Mouse (Mus musculus) heart, postnatal 0 days (tissue): Measurements from ENCODE around the gene Ccdc170. TPM values are rescaled to one million over a fixed set of nuclear protein-coding genes. Genes with fewer than 3 reads are reported as not detected.

ENCODE experiments used
- ATAC-seq: fragments of 200-750 bp; cut with Nextera tagmentation; 2 replicates; pipeline ENCODE4 v1.8.0; 2017; ENCODE audit warnings: low read depth, moderate number of reproducible peaks, moderate library complexity; ENCODE audit not compliant: insufficient read depth
- DNase-seq: peaks from one replicate; pipeline ENCODE4 v3.0.0-alpha.2; 2016; ENCODE audit warnings: low spot score
- H3K27ac ChIP-seq: fragments of 300-500 bp; sonication (generic); 2 replicates; pipeline ENCODE4 v1.5.1; 2014; ENCODE audit warnings: low read depth, mild to moderate bottlenecking
- H3K27me3 ChIP-seq: fragments of 300-500 bp; sonication (generic); 2 replicates; pipeline ENCODE4 v1.6.1; 2014; ENCODE audit warnings: low read length, mixed read lengths; ENCODE audit not compliant: control insufficient read depth, insufficient read depth
- H3K36me3 ChIP-seq: fragments of 300-500 bp; sonication (generic); replicated peaks from 2 replicates; pipeline ENCODE4 v1.6.1; 2014; ENCODE audit warnings: low read length, mixed read lengths; ENCODE audit not compliant: control insufficient read depth, insufficient read depth
- H3K4me1 ChIP-seq: fragments of 300-500 bp; sonication (generic); 2 replicates; pipeline ENCODE4 v1.6.1; 2014; ENCODE audit warnings: antibody characterized with exemption; ENCODE audit not compliant: control insufficient read depth, insufficient read depth
- H3K4me2 ChIP-seq: fragments of 300-500 bp; sonication (generic); 2 replicates; pipeline ENCODE4 v1.6.1; 2014; ENCODE audit warnings: low read depth, mild to moderate bottlenecking, low read length, moderate library complexity
- H3K4me3 ChIP-seq: fragments of 300-500 bp; sonication (generic); 2 replicates; pipeline ENCODE4 v1.5.1; 2014; ENCODE audit warnings: low read depth, low read length
- H3K9ac ChIP-seq: fragments of 300-500 bp; sonication (generic); replicated peaks from 2 replicates; pipeline ENCODE4 v1.6.1; 2014; ENCODE audit warnings: low read depth, low read length, mixed read lengths
- H3K9me3 ChIP-seq: fragments of 300-500 bp; sonication (generic); replicated peaks from 2 replicates; pipeline ENCODE4 v1.6.1; 2016; ENCODE audit warnings: low read length; ENCODE audit not compliant: control insufficient read depth
- CTCF ChIP-seq: IDR thresholded peaks from 2 replicates; pipeline ENCODE4 v1.5.1; 2016; ENCODE audit warnings: antibody characterized with exemption, control low read depth, low read depth
- EP300 ChIP-seq: IDR thresholded peaks from 2 replicates; pipeline ENCODE4 v1.6.1; 2016; ENCODE audit warnings: antibody characterized with exemption, low read depth
- WGBS: fragments of 180-500 bp; shearing (Covaris S2); extraction: QIAGEN DNeasy Blood & Tissue Kit; methylation state at CpG from one replicate; pipeline ENCODE4 v1.1.7; 2014; 5-methylcytosine and 5-hydroxymethylcytosine counted together
- polyA plus RNA-seq: library from polyadenylated mRNA; unstranded; fragments of >200 nt; fragmentation: Nextera tagmentation; extraction: Ambion mirVana; gene quantifications from 2 replicates; pipeline ENCODE4 v1.2.1, GENCODE M21; 2015
- total RNA-seq: library from RNA; depleted of rRNA; stranded (reverse); fragments of >200 nt; gene quantifications from 2 replicates; pipeline ENCODE4 v1.2.3, GENCODE M21; 2014; ENCODE audit warnings: low replicate concordance

The Ccdc170 gene
- total and polyA plus RNA-seq, 2 experiments from 2014 or later, result not detected

GRCm38 (mm10) chr10:4559132-4559531 lies 76.8 kb downstream of the Ccdc170 start:
- no peaks in the 10 kb centered on the region for H3K27me3 ChIP-seq
- DNase-seq, result no peak
- ATAC-seq, result no peak
- 53% methylated on average over 4 of the region's 4 CpGs for WGBS
- no peaks in the 10 kb centered on the region for H3K9me3 ChIP-seq
- H3K4me2 ChIP-seq, result no peak overlapping the region
- H3K36me3 ChIP-seq, result no peaks in the 10 kb centered on the region
- no peak overlapping the region for H3K9ac ChIP-seq
- TF ChIP-seq EP300, result no peak
- no peaks in the 10 kb centered on the region for H3K4me1 ChIP-seq
- no peak overlapping the region for H3K27ac ChIP-seq
- no peak overlapping the region for H3K4me3 ChIP-seq

GRCm38 (mm10) chr10:4565148-4565547 lies 82.8 kb downstream of the Ccdc170 start:
- DNase-seq (no peak), ATAC-seq (no peak)
- H3K27ac ChIP-seq, result no peak overlapping the region
- H3K9ac ChIP-seq, result no peak overlapping the region
- no peak overlapping the region for H3K4me2 ChIP-seq
- TF ChIP-seq CTCF (no peak), EP300 (no peak)
- no peak overlapping the region for H3K4me3 ChIP-seq
- no peaks in the 10 kb centered on the region for H3K27me3 ChIP-seq
- no peaks in the 10 kb centered on the region for H3K36me3 ChIP-seq
- no peaks in the 10 kb centered on the region for H3K4me1 ChIP-seq
- no peaks in the 10 kb centered on the region for H3K9me3 ChIP-seq
- WGBS, result 69% methylated on average over 1 of the region's 1 CpGs

GRCm38 (mm10) chr10:4570778-4571177 lies 88.5 kb downstream of the Ccdc170 start:
- no peak for DNase-seq
- H3K36me3 ChIP-seq, result no peaks in the 10 kb centered on the region
- WGBS, result 86% methylated on average over 4 of the region's 4 CpGs
- H3K9ac ChIP-seq, result no peak overlapping the region
- no peaks in the 10 kb centered on the region for H3K27me3 ChIP-seq
- TF ChIP-seq CTCF (no peak), EP300 (no peak)
- no peak overlapping the region for H3K4me3 ChIP-seq
- ATAC-seq, result no peak
- no peak overlapping the region for H3K4me2 ChIP-seq
- H3K27ac ChIP-seq, result no peak overlapping the region
- no peaks in the 10 kb centered on the region for H3K9me3 ChIP-seq
- no peaks in the 10 kb centered on the region for H3K4me1 ChIP-seq

GRCm38 (mm10) chr10:4571304-4571703 lies 89.0 kb downstream of the Ccdc170 start:
- Histone ChIP-seq H3K27me3 (no peaks in the 10 kb centered on the region), H3K9ac (no peak overlapping the region), H3K4me3 (no peak overlapping the region), H3K4me1 (no peaks in the 10 kb centered on the region), H3K36me3 (no peaks in the 10 kb centered on the region), H3K9me3 (no peaks in the 10 kb centered on the region), H3K27ac (no peak overlapping the region), H3K4me2 (no peak overlapping the region)
- TF ChIP-seq CTCF, result no peak
- no peak for TF ChIP-seq EP300
- ATAC-seq, result no peak
- no peak for DNase-seq
- WGBS, result 65% methylated on average over 4 of the region's 4 CpGs

GRCm38 (mm10) chr10:4581905-4582304 lies 99.6 kb downstream of the Ccdc170 start:
- Histone ChIP-seq H3K9me3 (no peaks in the 10 kb centered on the region), H3K36me3 (no peaks in the 10 kb centered on the region), H3K27me3 (no peaks in the 10 kb centered on the region), H3K27ac (no peak overlapping the region), H3K4me1 (no peaks in the 10 kb centered on the region), H3K4me2 (no peak overlapping the region), H3K4me3 (no peak overlapping the region), H3K9ac (no peak overlapping the region)
- no peak for TF ChIP-seq CTCF
- TF ChIP-seq EP300, result no peak
- DNase-seq, result no peak
- WGBS, result 82% methylated on average over 5 of the region's 5 CpGs
- no peak for ATAC-seq

- Histone ChIP-seq H3K27me3 (no peaks in the 10 kb centered on the region), H3K36me3 (no peaks in the 10 kb centered on the region), H3K4me3 (no peak overlapping the region), H3K4me1 (no peaks in the 10 kb centered on the region), H3K4me2 (no peak overlapping the region), H3K27ac (no peak overlapping the region), H3K9me3 (no peaks in the 10 kb centered on the region), H3K9ac (no peak overlapping the region)
- TF ChIP-seq EP300, result no peak
- TF ChIP-seq CTCF, result no peak
- DNase-seq (no peak), ATAC-seq (no peak)
- WGBS, result 80% methylated on average over 6 of the region's 6 CpGs
Measured at GRCm38 (mm10) chr10:4586691-4587090, 104.4 kb downstream of the Ccdc170 start.
